Mouse (Mus musculus) monocyte, adult 2 months (primary cell): ENCODE measurements around the gene Pex19.

Experiments
- DNase-seq, 2 experiments: peaks; one replicate each; pipeline ENCODE4 v3.0.0; 2022; ENCODE audit warnings: low spot score in 2 of 2, low read depth in 1 of 2

Pex19 gene

DNA sequence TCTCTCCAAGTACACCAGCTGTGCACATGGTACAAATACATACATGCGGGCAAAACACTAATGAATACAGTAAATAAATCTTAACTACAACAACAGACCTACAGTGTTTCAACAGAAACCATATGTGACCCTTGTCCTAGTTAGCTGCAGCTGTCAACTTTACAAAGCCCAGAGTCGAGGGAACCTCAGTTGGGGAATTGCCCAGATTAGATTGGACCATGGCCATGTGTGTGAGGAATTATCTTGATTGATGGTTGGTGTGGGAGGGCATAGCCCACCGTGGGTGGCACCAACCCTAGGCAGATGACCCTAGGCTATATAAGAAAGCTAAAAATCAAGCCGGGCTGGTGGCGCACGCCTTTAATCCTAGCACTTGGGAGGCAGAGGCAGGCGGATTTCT lies 5.8 kb downstream of the Pex19 start:
- no peak for DNase-seq

DNA sequence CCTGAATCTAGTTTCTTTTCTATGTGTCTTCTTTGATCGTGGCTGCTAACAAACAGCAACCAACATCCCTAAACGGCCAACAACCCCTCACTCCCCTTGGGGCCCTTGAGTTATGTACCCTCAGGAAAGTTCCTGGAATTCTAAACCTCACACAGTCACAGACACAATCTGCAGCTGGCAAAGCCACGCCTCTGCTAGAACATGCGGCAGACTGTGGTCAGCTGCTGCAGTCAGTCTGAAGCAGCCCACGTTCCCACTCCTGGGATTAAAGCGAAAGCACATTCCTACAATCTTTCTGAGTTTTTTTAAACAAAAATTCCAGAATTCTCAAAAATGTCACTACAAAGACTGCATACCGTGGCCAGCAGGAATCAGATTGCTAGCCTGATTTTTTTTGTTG lies 7.0 kb downstream of the Pex19 start:
- no peak for DNase-seq

DNA sequence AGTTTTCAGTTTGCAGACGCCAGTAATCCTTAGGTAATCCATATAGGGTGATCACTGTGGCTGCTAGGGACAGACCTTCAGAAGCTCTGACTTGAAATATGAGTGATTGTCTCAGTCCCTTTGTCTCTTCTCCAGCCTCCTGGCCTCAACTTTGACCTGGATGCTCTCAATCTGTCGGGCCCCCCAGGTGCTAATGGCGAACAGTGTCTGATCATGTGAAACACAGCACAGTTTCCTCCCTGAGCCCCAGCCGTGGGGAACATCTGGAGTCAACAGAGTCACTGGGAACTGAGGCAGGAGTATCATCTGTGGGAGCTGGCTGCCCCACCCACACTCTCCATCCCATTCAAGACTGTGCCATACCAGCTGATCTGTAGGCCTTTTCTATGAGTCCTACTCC lies 7.5 kb downstream of the Pex19 start:
- no peak for DNase-seq

DNA sequence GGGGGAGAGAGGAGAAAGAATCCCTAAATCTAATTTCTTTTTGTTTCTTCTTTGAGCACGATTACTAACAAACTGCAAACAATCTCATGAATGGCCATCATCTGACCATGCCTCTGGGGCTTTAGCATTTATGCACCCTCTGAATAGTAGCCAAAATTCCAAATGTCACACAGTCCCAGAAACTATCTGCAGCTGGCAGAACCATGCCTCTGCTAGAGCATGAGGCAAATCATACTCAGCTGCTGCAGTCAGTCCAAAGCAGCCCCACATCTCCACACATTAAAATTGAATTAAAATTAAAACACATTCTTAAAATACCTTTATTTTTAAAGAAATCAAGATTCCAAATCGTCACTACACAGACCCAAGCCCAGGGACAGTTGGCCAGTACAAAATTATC lies 13.6 kb downstream of the Pex19 start:
- DNase-seq = no peak

DNA sequence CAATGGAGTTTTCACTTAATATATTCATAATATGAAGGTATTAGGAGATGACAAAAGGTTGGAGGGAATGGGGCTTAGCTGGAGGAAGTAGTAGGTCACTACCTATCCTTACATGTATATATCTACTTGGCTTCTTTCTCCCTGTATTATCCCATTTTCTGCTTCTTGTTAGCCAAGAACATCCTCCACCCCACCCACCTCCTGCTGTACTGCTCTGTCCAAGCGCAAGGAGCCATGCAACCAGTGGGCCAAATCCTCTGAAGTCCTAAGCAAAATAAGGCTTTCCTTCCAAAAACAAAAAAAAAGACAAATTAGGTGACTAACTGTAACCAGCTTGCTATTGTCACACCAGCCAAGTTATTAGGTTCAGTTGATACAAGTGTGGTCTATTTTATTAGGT lies 14.3 kb downstream of the Pex19 start:
- no peak for DNase-seq

DNA sequence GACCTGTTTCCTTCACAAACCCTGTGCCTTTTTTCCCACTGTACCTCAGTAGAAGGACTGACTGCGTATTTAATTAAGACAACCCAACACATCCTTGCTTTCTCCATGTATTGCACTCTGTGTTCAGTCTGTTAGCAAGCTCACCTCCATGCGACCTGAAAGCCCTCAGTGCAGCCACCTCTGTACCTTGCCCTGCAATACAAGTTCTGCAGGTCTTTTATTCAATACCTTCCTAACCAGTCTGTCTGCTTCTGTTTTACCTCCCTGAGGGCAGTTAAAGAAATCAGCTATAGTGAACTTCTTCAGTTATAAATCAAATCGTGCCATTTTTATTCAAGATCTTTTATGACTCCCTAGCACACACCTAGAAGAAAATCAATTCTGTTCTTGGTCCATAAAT lies 15.0 kb downstream of the Pex19 start:
- no peak for DNase-seq

DNA sequence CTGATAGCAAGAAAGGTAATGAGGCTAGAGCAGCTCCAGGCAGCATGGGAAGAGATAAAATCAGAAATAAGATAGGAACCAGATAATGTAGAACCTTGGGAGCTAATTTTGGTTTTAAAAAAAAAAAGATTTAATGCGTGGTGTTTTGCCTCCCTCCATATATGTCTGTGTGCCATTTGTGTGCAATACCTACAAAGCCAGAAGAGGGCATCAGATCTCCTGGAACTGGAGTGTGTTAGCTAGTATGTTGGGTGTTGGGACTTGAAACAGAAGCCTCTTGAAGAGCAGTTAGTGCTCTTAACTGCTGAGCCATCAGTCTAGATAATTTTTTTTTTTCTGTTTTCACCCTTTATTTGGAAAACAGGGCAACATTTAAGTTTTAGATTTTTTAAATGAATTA lies 17.0 kb downstream of the Pex19 start:
- peak in 1 of 2 experiments; percentile 19 for DNase-seq

DNA sequence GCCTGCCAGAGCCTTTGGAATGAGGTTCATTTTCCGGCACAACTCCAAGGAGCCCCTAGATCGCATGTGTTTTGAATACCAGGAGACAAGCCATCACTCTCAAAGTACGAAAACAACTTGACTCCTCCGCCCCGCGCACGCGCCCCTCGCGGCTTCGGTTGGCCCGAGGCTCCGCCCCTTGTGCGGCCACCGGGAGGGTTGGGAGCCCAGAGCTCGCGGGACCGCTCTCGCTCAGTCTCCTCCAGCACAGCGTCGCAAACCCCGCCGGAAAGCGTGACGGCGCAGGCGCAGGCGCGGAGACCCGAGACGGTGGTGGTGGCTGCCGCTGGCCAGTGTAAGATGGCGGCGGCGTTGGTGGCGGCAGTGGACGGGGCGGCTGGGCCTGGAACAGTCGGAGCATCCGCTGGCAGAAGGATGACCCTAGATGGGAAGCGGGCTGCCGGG lies 21.3 kb downstream of the Pex19 start, which contains the start of gene Dcaf8:
Dcaf8 (plus strand) TSS at position 250 of the 444 bp plus-strand sequence.
- DNase-seq = peak; percentile 94 to 96

DNA sequence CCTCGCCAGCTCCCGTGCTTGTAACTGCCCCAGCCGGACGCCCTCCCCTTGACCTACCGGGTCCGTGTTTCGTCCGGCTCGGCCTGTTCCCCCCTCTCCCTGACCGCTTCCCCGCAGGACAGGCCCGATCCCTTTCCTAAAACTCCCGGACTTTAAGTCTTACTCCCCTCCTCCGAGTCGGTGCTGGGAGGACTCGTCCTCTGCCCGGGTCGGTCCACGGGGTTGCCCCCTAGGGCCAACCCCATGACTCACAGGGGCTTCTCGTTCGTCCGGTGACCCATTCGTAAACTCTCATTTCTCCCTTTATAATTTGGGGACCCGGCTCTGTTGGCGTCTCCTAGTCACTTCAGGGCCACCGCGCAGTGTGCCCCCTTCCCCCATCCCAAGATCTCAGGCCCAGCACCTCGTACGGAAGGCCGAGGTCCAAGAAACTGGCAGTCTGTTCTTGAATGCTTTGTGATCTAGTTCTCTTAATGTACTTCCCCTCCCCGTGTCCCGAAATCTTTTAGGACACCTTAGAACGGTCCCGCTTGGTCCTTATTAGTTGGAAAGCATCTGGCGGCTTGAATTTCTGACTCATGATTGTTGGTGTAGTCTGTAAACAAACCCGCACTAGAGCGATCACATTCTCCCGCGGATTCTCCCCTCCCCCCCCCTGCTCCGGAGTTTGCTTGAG lies 21.9 kb downstream of the Pex19 start:
- DNase-seq = peak in 1 of 2 experiments; percentile 39

DNA sequence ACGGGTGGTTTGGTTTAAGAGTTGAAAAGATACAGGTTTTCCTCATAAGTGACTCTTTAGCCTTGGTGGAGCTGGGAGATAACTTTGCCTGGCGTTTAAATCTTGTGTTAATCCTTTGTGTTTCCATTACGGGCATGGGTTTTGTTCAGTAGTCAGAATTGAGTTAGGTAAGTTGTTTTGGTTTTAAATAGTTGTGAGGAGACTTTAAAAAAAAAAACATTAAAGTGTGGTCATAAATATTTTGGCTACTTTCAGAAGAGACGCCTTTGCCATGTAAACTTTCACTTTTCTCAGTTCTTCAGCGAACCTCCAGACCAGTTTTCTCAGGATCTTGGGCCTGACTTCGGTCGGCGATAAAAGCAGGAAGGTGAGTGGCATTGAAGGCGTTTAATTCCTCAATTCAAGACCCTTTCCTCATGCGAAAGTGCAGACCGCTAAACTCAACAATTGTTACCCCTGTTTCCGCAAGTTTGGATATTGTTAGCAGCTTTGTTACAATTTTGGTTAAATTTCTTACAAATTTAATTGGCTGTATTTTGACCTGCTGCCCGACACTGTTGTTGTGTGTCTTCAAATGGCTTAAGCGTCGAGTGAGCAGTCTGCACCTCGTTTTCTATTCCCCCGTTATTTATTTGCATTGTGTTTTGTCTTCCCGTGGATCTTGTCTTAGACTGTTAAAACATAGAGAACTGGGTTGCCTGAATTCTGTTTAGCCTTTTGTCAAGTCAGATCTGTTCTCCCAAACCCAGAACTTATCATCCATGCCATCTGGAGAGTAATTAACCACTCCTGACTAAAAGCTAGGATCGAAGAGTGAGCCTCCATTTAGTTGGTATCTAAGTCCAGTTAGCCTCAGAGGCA lies 22.6 kb downstream of the Pex19 start:
- no peak for DNase-seq

DNA sequence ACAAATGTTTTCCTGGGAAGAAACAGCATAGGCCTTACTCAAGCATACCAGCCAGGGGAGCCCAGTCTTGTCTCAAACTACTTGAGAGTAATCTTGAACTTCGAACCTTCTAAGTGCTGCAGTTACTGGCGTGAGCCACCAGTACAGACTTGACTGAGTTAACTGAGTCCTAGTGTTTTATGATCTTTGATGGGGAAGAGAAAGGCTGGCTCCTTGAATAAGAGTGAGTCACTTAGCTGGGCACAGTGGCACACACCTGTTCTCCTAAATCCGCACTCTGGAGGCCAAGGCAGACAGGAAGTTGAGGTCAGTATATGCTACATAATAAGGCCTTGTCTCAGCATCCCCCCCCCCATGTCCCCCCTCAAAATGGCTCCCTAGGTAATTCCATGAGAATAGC lies 28.0 kb downstream of the Pex19 start:
- no peak for DNase-seq

DNA sequence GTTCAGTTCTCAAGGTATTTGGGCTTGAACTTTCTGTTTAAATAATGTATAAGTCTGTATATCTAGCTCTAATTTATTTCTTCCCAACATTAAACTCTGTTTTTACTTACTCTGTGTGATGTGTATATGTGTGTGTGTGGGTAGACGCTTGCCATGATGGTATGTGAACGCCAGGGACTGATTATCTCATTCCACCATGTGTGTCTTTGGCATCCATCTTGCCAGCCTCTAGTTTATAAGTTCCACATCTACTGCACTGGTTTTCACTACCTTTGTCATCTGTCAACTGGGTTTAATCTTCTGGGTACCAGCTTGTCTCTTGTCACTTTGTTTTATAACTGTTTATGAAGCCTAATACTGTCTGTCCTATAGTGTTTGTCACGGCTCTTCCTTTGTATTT lies 29.0 kb downstream of the Pex19 start:
- no peak for DNase-seq

DNA sequence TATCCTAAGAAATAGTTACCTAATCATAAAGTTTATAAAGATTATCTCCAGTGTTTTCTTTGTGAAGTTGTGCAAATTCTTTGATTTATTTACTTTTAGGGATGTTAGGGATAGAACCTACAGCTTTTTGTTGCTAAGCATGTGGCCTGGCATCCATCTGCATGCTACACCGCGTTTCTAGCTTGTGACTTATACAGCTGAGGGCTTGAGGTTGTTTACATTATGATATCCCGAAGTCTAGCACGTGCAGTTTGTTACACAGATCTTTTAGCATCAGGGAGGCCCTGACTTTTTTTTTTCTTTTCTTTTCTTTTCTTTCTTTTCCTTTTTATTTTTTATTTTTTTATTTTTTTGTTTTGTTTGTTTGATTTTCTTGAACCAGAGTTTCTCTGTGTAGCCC lies 33.4 kb downstream of the Pex19 start:
- no peak for DNase-seq

DNA sequence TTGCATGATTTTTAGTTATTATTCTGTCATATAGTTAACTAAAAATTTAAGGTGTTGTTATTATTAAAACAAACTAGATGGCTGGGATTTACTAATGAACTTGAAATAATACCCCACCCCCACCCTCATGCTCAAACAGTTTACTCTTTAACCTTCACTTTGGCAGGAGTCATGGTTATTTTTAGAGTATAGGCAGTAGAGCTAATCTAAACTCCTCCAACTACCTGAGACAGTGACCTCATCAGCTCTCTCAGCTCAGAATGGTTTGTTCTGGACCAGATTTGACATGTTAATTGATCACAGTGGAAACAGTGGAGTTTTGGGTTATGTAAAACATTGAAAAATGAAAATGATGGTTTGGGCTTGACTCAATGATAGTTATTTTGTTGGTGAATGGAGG lies 34.0 kb downstream of the Pex19 start:
- DNase-seq = no peak

DNA sequence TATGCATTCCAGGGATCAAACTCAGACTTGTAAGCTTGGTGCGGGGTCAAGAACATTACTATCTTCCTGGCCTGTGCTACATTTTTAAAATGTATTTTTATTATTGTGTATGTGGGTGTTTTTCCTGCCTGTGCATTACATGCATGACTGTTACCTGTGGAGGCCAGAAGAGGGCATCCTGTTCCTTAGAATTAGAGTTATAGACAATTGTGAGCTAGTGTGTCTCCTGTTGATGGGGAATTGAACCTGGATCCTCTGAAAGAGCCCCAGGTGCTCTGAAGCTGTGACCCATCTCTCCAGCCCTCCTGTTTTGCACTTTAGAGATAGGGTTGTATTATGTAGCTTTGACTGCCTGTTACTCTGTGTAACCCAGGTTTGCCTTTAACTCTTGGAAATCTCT lies 35.5 kb downstream of the Pex19 start:
- DNase-seq = no peak

DNA sequence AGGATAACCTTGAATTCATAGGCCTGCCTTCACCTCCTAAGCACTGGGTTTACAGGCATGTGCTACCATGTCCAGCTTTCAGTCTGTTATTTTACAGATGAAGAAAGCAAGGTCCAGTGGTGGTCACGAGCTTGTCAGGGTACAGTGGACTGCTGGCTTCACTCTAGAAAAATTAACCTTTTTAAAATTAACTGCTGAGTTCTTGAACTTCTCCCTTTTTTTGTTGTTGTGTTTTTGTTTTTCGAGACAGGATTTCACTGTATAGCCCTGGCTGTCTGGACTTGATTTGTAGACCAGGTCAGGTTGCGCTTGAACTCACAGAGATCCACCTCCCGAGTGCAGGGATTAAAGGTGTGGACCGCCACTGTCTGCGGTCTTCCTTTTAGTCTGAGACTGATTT lies 36.4 kb downstream of the Pex19 start:
- DNase-seq = no peak

DNA sequence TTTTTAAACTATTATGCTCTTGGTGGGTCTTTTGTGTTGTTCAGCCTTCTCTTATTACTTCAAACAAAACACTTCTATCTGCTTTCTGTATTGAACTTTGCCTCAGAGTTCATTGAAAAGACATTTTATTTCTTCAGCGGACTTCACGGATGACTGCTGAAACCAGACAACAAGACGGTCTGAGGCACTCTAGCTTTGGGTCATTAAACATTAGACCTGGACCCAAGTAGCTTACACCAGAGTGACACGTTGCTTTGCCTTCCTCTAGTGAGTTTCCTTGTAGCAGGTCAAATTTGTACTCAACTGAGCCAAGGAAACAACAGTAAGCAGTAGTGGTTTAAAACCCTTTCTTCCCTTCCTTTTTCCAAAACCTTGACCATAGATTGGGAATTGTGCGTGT lies 41.4 kb downstream of the Pex19 start:
- no peak for DNase-seq

DNA sequence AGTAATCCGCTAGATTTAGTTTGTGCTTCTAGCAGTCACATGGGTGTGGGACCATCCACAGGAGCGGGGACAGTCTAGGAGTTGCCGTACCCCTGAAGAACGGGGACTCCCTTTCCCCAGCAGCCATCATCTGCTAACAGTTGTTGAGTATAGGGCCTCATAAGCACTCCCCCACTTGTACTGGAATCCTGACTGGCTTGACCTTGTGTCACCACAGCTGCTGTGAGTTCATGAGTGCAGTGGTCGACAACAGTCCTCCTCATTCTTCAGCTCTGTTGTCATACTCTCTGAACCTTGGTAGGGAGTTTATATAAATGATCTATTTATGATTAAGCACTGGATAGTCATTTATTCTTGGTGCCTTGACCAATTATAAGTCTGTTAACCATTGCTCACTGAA lies 43.3 kb downstream of the Pex19 start:
- no peak for DNase-seq

DNA sequence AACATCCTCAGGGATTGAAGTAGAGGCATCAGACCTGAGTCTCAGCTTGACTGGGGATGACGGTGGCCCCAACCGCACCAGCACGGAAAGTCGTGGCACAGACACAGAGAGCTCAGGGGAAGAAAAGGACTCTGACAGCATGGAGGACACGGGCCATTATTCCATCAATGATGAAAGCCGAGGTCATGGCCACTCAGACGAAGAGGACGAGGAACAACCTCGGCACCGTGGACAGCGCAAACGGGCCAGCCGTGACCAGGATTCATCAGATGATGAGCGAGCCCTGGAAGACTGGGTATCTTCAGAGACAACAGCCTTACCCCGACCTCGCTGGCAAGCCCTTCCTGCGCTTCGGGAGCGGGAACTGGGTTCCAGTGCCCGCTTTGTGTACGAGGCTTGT lies 45.8 kb downstream of the Pex19 start:
- no peak for DNase-seq

DNA sequence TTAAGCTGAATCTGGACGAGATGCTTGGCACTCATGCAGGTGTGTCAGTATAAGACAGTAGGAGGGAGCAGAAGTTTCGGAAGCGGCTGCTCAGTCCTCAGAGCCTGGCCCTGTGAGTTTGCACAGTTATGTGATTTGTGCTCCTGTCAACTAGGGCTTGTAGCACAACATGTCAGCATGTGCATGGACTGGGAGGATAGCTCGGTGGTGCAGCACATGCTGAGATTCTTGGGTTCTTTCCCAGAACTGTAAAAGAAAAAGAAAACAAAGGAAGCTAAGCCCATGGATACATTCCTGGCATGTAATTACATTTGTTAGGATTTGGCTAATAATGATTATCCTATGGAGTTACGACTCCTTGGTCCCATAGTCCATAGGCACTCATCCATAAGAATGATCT lies 46.6 kb downstream of the Pex19 start:
- DNase-seq = no peak

DNA sequence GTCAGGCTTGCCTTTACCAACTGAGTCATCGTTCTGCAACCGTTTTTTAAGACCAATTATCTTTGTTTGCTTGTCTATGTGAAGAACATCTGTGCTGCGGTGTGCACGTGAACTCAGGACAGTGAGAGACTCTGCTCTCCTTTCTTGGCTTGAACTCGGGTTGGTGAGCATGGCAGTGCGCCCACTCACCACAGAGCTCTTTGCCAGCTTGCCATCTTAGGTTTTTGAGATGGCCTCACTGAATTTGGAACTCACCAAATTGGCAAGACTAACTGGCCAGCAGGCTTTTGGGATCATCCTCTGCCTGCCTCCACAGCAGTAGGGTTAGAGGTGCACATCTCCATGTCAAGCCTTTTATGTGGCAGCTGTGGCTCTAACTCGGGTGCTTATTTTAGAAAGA lies 51.2 kb downstream of the Pex19 start:
- no peak for DNase-seq

DNA sequence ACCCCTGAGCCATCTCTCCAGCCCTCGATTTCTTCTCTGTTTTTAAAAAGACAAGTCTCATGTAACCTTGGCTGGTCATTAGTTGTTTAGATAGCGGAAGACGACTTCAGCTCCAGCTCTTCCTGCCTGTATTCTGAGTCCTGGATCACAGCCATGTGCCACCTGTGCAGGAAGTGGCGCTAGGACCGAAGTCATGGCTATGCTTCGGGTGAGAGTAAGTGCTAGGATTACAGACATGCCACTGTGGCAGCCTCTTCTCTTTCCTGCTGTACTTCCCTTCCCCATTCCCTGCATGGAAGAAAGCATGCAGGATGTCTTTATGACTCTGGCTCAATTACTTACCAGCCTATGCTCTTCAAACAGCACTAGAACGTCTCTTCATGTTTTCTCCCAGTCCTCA lies 52.5 kb downstream of the Pex19 start:
- no peak for DNase-seq

DNA sequence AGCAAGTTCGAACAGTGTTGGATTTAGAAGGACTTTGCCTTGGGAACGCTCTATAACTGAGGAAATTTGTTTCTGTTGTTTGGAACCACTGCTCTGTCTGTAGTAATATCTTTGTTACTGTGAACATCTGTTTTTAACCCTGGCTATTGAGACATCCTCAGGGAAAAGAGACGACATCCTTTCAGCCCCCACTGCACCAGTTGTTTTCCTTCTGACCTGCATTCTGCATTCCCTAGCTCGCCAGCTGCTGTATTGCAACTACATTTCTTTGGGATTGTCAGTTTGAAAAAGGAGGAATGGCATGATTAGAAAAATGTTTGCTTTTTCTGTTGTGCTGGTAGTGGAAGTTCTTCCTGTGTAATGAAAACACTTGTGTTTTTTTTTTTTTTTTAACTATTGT lies 54.3 kb downstream of the Pex19 start:
- DNase-seq = no peak
